Mouse (Mus musculus) kidney, postnatal 25 days (tissue): ENCODE measurements around the gene Gng12.
"Not testable (repeated sequence)": the region's sequence is repeated elsewhere in the genome, so short reads cannot be mapped to it uniquely, and the experiment has no call there.

Source experiments
- DNase-seq, 2 experiments: peaks; one replicate each; pipeline ENCODE4 v3.0.0; 2021; ENCODE audit warnings: mixed read lengths in 2 of 2

Gene Gng12

DNA sequence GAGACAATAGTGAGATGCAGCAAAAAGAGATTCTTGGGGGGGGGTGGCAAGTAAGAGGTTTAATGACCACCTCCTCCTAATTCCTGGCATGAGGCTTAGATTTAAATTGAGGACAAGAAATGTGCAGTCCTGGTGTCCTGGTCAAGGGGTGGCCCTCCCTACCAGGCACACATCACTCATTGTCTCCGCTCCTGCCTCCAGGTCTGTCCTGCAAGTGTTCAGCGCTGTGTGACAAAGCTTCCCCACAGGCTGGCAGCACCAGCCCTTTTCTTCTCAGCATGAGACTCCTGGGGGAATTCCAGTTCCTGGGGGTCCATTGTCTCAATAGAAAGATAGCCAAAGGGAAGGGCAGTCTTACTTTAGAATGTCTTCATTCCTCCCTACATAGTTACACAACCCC lies 134.2 kb downstream of the Gng12 start:
- no peak for DNase-seq

DNA sequence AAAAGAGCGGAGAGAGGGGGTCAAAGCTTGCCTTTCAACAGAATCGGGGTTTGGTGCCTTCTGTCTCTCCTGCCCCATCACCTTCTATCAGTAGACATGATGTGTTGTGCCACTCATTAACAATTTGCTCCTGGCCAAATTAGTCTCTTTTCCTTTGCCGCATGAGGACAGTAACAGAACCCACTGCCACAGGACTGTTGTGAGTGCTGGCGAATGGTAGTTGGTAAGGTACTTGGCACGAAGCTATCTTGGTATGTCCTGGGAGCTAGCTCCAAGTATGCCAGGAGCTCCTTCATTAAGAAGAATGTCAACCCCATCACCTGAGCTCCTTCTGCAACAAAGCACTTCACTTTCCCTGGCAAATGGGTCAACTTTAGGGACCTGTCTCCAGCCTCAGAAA lies 134.6 kb downstream of the Gng12 start:
- no peak for DNase-seq

DNA sequence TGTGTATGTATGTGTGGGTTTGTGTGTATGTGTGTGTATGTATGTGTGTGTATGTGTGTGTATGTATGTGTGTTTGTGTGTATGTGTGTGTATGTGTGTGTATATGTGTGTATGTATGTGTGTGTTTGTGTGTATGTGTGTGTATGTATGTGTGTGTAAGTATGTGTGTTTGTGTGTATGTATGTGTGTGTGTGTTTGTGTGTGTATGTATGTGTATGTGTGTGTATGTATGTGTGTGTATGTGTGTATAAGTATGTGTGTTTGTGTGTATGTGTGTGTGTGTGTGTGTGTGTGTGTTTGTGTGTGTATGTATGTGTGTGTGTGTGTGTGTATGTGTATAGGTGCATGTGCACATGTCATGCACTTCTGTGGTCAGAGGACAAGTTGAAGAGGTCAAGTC lies 136.4 kb downstream of the Gng12 start:
- DNase-seq: not testable (repeated sequence)

- not testable (repeated sequence) for DNase-seq
Measured at GRCm38 (mm10) chr6:67032972-67033371, 136.8 kb downstream of the Gng12 start.

- DNase-seq: no peak
Measured at GRCm38 (mm10) chr6:67033604-67034003, 137.4 kb downstream of the Gng12 start.

DNA sequence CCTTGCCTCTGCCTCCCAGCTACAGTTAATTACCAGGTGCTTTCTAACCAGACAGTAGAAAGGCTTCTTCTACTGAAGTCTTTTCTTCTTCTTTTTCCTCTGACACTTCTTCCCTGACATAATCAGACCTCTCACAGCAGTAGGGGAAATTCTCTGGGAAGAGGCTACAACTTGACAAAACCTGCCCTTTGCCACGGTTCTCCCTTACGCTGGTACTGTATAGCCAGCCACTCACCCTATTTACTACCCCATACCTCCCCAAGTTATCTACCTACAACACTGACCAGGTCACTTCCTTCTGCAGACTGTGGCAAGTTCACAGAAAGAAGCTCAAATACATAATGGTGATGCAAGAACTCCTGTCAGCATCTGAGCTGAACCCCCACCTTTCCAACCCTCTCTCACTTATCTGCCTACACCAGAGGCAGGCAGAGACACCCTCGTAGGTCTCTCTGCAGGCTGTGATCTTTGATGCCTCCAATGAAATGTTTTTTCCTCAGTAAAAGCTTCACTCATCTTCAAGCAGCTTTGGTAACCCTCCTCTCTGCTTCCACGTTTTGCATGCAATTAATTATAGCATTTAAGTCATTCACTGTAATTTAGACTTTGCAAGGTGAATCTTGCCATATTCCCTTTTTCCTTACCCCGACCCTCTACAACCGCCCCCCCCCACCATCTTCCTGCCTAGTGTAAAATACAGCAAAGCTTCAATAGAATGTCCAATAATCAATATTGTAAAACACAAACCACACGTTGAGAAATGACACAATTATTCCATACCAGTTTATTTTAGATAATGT lies 138.3 kb downstream of the Gng12 start:
- DNase-seq: no peak

GRCm38 (mm10) chr6:67035388-67036299 lies 139.4 kb downstream of the Gng12 start:
- peak; percentile 52 to 72 for DNase-seq

DNA sequence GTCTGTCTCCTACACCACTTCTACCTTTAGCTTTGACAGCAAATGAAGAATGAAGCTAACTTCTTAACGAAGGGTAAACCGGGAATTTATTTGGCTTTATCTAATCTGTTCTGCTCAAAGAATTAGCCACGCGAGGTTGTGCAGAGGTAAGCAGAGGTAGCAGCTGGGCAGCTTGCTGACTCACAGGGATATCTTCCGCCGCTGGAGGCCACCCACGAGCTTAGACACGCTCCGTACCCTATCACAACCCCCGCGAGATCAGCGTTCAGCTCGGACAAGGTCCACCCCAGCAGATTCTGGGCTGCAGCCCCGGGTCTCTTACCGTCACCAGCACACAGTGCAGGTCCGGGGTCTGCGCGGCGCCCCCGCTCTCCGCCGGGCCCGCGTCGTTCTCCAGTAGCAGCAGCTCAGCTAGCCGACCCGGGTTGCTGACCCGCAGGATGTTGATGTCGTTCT lies 140.2 kb downstream of the Gng12 start:
- peak; percentile 93 to 94 for DNase-seq

DNA sequence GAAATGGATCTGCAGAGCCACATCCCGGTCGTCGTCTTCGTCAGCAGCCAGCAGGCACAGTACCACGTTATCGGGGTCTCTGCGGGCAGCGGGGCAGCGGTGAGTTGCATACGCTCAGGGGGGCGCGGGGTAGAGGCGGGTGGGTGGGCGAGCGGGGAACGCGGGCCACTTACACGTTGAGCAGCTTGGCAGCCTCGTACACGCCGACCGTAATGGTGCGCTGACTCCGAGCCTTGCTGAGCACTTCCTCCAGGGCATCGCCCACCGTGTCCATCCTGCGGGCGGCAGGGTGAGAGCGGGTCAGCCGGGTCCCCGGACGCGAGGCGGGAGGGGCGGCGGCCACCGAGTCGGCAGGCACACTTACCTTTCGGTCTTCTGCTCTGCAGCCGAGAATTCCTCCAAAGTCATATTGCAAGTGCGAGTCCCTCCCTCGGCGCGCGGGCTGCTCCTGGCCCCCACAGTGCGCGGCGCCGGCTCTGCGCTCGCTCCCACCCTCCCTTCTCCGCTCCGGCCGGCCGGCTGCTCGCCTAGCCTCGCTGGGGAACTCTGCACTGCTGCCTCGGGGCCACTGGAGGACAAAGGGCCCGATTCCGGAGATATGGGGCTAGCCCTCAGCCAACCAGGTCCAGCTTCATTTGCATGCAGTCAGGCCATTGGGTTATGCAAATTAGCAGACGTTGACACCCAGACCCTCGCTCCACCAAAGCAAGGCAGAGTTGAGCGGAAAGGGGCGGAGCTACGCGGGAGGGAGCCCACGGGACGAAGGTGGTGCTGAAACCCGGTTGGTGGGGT lies 140.8 kb downstream of the Gng12 start, which contains the start of gene Gadd45a:
Gadd45a (minus strand) TSS at position 621 of the 792 bp plus-strand sequence.
- peak; percentile 96 to 99 for DNase-seq

DNA sequence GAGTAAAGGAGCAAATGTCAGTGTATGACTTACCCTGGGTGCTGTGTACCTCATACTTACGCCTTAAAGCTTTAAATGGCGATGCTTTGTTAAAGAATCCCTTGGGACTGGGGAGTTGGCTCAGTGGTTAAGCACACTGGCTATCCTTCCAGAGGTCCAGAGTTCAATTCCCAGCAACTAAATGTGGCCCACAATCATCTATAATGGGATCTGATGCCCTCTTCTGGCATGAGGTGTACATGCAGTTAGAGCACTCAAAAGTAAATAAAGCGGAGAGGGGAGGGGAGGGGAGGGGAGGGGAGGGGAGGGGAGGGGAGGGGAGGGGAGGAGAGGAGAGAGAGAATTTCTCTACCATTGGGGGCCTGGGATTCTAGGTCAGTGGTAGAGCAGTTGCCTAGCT lies 142.8 kb downstream of the Gng12 start:
- no peak for DNase-seq

DNA sequence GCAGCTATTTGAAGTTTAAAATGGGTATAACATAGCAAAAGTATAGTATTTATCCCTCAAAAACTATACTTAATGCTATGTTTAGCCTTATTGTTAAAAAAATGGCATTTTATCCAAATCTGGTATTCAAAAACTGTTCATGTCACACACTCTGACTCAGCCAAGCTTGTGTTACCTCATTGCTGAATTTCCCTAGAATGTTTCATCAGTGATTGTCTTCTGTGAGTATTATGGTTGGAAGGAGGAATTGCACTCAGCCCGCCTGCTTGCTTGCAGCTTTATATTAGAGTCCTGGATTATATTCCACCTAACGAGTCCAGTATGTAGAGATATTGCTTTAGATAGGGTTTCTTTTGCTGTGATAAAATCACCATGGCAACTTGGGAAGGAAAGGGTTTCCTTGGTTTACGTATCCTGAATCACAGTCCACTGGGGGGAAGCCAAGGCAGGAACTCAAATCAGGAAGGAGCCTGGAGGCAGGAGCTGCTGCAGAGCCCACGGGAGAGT lies 144.8 kb downstream of the Gng12 start:
- no peak for DNase-seq

- DNase-seq: no peak
Measured at GRCm38 (mm10) chr6:67045424-67045823, 149.2 kb downstream of the Gng12 start.

DNA sequence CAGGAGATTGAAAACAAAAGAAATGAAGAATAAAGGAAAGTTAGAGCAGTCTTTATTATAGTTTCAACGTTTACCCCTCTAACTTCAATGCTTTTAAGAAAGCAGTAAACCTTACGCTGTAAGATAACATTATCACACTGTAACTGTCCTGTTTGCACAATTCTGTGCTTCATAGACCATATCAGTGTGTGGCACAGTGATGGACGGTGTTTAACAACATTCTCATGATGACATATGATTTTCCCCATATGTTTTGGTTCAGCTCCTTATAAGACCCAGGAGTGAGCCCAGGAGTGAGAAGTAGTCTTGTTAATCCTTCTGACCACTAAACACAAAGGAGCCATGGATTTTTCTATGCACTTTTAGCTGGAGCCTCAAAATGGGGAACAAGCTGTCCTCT lies 150.7 kb downstream of the Gng12 start:
- DNase-seq: no peak

DNA sequence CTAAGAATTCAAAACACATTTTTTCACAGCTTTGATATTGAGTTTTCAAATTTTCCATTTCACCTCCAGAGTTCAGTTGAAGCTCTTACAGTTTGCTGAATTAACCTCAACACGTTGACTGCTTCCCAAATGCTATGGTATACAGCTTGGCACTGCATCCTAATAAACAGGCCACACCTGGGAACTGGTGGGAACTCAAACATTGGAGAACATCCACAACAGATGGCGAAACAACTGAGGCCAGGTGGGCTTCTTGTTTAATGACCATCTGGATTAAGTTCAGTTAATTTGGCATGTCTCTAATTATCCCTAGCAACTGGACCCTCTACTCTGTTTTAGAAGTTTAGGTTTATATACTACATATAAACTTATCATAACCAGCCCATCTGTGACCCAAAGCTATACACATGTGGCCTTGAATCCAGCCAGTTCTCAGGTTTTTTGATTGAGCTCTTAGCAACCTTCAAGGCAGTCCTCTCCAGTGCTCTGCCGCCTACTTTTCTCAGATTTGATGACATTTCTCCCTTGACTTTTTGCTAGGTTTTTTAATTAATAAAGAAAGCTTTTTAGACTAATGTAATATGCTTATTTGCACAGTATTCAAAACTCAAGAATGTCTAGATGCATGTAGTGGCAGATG lies 152.0 kb downstream of the Gng12 start:
- no peak for DNase-seq

DNA sequence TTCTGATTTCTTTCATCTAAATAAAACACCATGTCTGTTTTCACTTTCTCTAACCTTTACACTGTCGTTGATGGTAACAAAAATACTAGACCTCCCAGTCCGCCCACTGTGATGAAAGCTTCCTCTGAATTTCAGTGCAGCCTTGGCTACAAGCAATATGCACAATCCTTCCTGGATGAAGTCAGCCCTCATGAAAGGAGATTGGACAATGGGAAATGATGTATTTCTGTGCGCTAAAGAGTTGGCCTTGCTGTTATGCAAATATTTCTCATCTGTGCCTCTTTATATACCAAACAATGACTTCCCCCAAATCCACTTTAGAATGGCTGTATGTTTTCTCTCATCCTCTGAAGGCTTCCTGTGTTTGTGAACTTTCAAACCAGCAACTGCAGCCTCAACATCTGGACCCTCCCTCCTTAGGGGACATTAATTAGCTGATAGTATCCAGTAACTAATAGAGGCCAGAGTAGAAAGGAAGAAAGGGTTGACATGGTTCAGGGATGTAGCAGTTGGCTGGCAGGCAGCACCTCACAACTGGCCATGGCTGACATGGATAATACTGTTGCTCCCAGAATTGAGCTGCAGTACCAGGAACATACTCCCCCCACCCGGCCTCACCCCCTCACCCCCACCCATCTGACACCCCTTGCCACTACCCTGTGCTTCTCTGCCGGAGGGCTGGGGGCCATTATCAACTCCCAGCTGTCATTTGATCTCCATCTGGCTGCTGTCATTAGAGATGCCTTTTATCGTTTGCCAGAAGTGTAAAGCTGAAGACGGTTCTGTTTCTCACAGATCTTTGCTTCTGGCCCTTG lies 152.9 kb downstream of the Gng12 start:
- no peak for DNase-seq

DNA sequence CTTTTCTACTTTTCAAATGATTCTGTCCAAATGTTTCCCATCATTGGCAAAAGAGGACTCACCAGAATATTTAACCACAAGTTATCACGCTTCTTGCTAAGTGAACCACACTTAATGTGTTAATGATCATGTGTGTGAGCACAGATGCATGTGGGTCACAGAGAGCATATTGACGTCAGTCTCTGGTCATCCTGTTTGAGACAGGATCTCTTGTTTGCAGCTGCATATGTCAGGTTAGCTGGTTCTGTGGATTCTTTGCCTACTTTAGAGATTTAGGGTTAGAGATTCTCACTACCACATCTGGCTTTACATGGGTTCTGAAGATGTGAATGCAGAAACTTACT lies 153.5 kb downstream of the Gng12 start:
- no peak for DNase-seq

DNA sequence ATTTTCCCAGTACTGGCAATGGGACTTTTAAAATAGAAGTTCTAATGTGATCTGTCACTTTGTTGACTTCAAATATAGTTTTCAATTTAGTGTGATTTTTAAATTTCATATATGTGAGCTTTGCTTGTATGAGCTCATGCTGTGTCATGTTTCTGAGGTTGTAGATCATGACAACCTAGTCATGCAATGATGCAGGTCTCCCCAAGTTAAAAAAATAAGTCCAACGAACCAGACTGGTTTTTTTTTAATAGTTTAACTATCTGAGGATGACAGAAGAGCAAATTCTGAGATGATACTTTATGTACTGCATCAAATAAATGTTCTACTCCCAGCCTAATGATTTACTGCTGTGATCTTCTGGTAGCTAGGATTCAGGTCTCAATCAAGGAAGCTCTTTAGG lies 153.9 kb downstream of the Gng12 start:
- DNase-seq: no peak

GRCm38 (mm10) chr6:67056108-67056888 lies 160.1 kb downstream of the Gng12 start:
- no peak for DNase-seq

DNA sequence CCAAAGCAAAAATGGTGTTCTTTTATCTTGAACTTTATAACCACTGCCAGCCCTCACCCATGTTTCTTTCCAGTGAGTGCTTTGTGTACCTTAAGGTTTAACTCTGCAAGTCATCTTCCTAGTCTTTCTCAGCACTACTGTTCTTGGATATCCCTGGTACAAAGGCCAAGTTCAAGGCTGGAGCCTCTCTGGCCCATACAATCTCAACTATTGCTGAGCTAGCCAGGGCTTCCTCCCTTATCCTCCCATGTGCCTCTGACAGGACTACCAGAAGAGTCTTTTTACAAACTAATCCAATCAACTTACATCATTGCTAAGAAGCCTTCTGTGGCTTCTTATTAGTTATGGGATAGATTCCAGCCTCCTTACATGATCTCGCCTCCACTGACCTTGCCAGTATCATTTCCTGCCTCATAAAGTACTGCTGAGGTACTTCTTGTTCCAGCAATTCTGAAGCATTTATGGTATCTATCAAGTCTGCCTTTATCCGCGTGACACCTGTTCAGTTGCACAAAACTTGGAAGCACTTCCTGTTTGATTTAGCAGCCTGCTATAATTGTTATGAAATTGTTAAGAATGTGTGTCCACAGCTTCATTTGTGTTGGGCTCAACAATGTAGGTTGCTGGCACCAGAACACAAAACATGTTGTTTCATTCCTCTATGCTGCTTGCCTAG lies 160.8 kb downstream of the Gng12 start:
- no peak for DNase-seq

DNA sequence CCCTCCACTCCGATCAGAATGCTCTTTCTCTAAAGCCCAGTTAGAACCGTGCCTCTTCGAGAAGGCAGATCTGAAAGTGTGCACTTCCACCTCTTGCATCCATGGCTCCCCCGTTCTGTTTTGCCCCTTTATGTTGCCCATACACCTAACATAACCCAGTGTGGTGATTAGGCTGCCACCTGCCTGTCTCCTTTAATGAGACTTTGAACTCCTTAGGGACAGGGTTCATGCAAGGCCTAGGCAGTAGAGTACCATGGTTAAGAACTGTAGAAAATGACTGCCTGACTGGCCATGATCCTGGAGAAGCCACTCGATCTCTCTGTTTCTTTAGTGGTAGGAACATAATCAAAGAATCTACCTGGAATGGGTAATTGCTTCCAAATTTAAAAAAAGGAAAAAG lies 161.4 kb downstream of the Gng12 start:
- DNase-seq: no peak
